Mouse (Mus musculus) adipose tissue, adult 10 weeks (tissue): Measurements from ENCODE around the gene Fam133b. TPM values are rescaled to one million over a fixed set of nuclear protein-coding genes. Genes with fewer than 3 reads are reported as not detected.

Experiments
- polyA plus RNA-seq: library from polyadenylated mRNA; stranded (reverse); fragments of 350-450 nt; fragmentation: Illumina TruSeq; extraction: RNeasy Lipid Tissue Mini Kit (QIAGEN cat#74804); gene quantifications from one replicate; pipeline ENCODE4 v1.2.3, GENCODE M21; 2014; ENCODE audit warnings: low read depth, low replicate concordance

Fam133b gene
- polyA plus RNA-seq: 29.0 TPM

GRCm38 (mm10) chr5:3543629-3544479 is at the start of gene Fam133b:
Gene Fam133b (plus strand): TSS chr5:3543833.

GRCm38 (mm10) chr5:3571266-3571665 is 27.6 kb downstream of the Fam133b start, which contains the start of gene 1700109H08Rik:
Gene 1700109H08Rik (plus strand): TSS chr5:3571566.

GRCm38 (mm10) chr5:3595693-3596398 is 52.2 kb downstream of the Fam133b start, which contains the start of gene Pex1:
Gene Pex1 (plus strand): TSS chr5:3596066.

GRCm38 (mm10) chr5:3596399-3596766 is 52.8 kb downstream of the Fam133b start, which contains the start of gene Rbm48:
Gene Rbm48 (minus strand): TSS chr5:3596585.

Other genes starting within 250 kb of the Fam133b start
- 7.0 TPM for gene Cdk6, start 202.3 kb upstream of the Fam133b start, polyA plus RNA-seq
- 6.0 TPM for gene 1700109H08Rik, start 27.7 kb downstream of the Fam133b start, polyA plus RNA-seq
- gene Pex1, start 52.2 kb downstream of the Fam133b start, polyA plus RNA-seq: 22.2 TPM
- gene Rbm48, start 52.8 kb downstream of the Fam133b start, polyA plus RNA-seq: 9.6 TPM
- gene Tmbim7, start 107.3 kb downstream of the Fam133b start, polyA plus RNA-seq: 5.0 TPM
- 80.5 TPM for gene Gatad1, start 113.4 kb downstream of the Fam133b start, polyA plus RNA-seq